Mouse (Mus musculus) induced T-regulatory cell, adult 2 months (primary cell): ENCODE results near the gene Vmn1r113.
"Not testable (repeated sequence)": the region's sequence is repeated elsewhere in the genome, so short reads cannot be mapped to it uniquely, and the experiment has no call there.

ENCODE experiments used
- DNase-seq: peaks from one replicate; pipeline ENCODE4 v3.0.0-alpha.2; 2012; ENCODE audit warnings: low read depth

Vmn1r113 gene

GRCm38 (mm10) chr7:20786985-20787384 lies at the start of gene Vmn1r113:
Gene Vmn1r113 (plus strand): TSS chr7:20787285.
- DNase-seq = not testable (repeated sequence)

DNA sequence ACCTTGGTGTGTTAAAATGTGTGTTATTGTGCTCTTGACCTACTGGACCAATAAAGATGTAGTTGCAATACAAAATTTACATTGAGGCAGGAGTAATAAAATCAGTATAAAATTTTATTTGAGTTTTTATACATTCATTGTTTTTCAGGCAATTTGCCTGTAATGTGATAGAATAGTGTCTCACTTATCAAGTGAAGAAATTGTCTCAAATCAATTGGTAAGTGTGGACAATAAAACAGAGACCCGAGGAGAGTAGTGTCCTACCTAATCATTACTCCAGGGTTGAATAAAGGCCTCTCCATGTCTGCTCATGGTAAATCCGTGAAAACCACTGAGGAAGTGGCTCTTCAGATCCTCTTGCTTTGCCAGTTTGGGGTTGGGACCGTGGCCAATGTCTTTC lies 16.2 kb upstream of the Vmn1r113 start, which contains the start of gene Vmn1r112:
Vmn1r112 (plus strand) TSS at position 301 of the 400 bp plus-strand sequence.
- DNase-seq = not testable (repeated sequence)

- DNase-seq = not testable (repeated sequence)
Measured at GRCm38 (mm10) chr7:20812086-20812485, 25.0 kb downstream of the Vmn1r113 start, which contains the start of gene Vmn1r114. Gene Vmn1r114 (minus strand): TSS chr7:20812186.
